Mouse (Mus musculus): ENCODE data around the gene Poln.

DNA sequence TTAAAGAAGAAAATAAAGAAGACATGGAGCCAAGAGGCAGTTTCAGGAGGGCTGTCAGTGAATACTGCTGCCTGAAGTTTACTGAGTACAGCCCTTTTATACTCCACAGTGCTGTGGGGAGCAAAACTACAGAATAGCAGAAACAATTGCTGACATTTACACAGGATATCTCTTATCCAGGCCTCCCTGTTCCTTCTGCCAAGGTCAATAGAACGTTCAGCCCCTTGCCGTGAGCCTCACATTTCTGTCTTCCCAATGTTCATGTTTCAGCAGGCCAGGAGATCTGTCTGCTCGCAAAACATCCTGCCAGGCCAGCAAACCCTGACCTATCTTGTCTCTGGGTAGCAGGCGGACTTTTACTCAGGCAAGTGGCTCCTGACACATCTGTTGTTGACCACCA lies 209.9 kb downstream of the Poln start:
- no peak for TF ChIP-seq CTCF (IDR thresholded peaks at IDR 0.05; ENCODE audit: low read depth, low read length)
- no peak for TF ChIP-seq POLR2A (IDR thresholded peaks at IDR 0.05; ENCODE audit: borderline replicate concordance, low read depth, low read length)

Measured in bone marrow macrophage, adult 2 months (primary cell).